Mouse (Mus musculus) heart, postnatal 0 days (tissue): ENCODE data around the gene Per2. TPM values are rescaled to one million over a fixed set of nuclear protein-coding genes. Genes with fewer than 3 reads are reported as not detected.

Experiments used
- ATAC-seq: fragments of 200-750 bp; cut with Nextera tagmentation; 2 replicates; pipeline ENCODE4 v1.8.0; 2017; ENCODE audit warnings: low read depth, moderate number of reproducible peaks, moderate library complexity; ENCODE audit not compliant: insufficient read depth
- DNase-seq: peaks from one replicate; pipeline ENCODE4 v3.0.0-alpha.2; 2016; ENCODE audit warnings: low spot score
- H3K27ac ChIP-seq: fragments of 300-500 bp; sonication (generic); 2 replicates; pipeline ENCODE4 v1.5.1; 2014; ENCODE audit warnings: low read depth, mild to moderate bottlenecking
- H3K27me3 ChIP-seq: fragments of 300-500 bp; sonication (generic); 2 replicates; pipeline ENCODE4 v1.6.1; 2014; ENCODE audit warnings: low read length, mixed read lengths; ENCODE audit not compliant: control insufficient read depth, insufficient read depth
- H3K36me3 ChIP-seq: fragments of 300-500 bp; sonication (generic); replicated peaks from 2 replicates; pipeline ENCODE4 v1.6.1; 2014; ENCODE audit warnings: low read length, mixed read lengths; ENCODE audit not compliant: control insufficient read depth, insufficient read depth
- H3K4me1 ChIP-seq: fragments of 300-500 bp; sonication (generic); 2 replicates; pipeline ENCODE4 v1.6.1; 2014; ENCODE audit warnings: antibody characterized with exemption; ENCODE audit not compliant: control insufficient read depth, insufficient read depth
- H3K4me2 ChIP-seq: fragments of 300-500 bp; sonication (generic); 2 replicates; pipeline ENCODE4 v1.6.1; 2014; ENCODE audit warnings: low read depth, mild to moderate bottlenecking, low read length, moderate library complexity
- H3K4me3 ChIP-seq: fragments of 300-500 bp; sonication (generic); 2 replicates; pipeline ENCODE4 v1.5.1; 2014; ENCODE audit warnings: low read depth, low read length
- H3K9ac ChIP-seq: fragments of 300-500 bp; sonication (generic); replicated peaks from 2 replicates; pipeline ENCODE4 v1.6.1; 2014; ENCODE audit warnings: low read depth, low read length, mixed read lengths
- H3K9me3 ChIP-seq: fragments of 300-500 bp; sonication (generic); replicated peaks from 2 replicates; pipeline ENCODE4 v1.6.1; 2016; ENCODE audit warnings: low read length; ENCODE audit not compliant: control insufficient read depth
- CTCF ChIP-seq: IDR thresholded peaks from 2 replicates; pipeline ENCODE4 v1.5.1; 2016; ENCODE audit warnings: antibody characterized with exemption, control low read depth, low read depth
- EP300 ChIP-seq: IDR thresholded peaks from 2 replicates; pipeline ENCODE4 v1.6.1; 2016; ENCODE audit warnings: antibody characterized with exemption, low read depth
- WGBS: fragments of 180-500 bp; shearing (Covaris S2); extraction: QIAGEN DNeasy Blood & Tissue Kit; methylation state at CpG from one replicate; pipeline ENCODE4 v1.1.7; 2014; 5-methylcytosine and 5-hydroxymethylcytosine counted together
- polyA plus RNA-seq: library from polyadenylated mRNA; unstranded; fragments of >200 nt; fragmentation: Nextera tagmentation; extraction: Ambion mirVana; gene quantifications from 2 replicates; pipeline ENCODE4 v1.2.1, GENCODE M21; 2015
- total RNA-seq: library from RNA; depleted of rRNA; stranded (reverse); fragments of >200 nt; gene quantifications from 2 replicates; pipeline ENCODE4 v1.2.3, GENCODE M21; 2014; ENCODE audit warnings: low replicate concordance

Per2 gene
- total and polyA plus RNA-seq, 2 experiments from 2014 or later, result 3.3 to 14.0 TPM

- peak overlapping the region; percentile 71 for H3K4me3 ChIP-seq
- DNase-seq (peak; percentile 77), ATAC-seq (peak; percentile 1; the same call in 1 of the 2 replicates)
- H3K9ac ChIP-seq, result peak overlapping the region; percentile 79
- H3K36me3 ChIP-seq, result no peaks in the 10 kb centered on the region
- 9% methylated on average over 8 of the region's 8 CpGs for WGBS
- peak overlapping the region; percentile 71 for H3K4me2 ChIP-seq
- peaks cover 59% of the 10 kb centered on the region for H3K4me1 ChIP-seq
- TF ChIP-seq CTCF, result no peak
- no peak for TF ChIP-seq EP300
- H3K27me3 ChIP-seq, result no peaks in the 10 kb centered on the region
- H3K9me3 ChIP-seq, result no peaks in the 10 kb centered on the region
- H3K27ac ChIP-seq, result peak overlapping the region; percentile 87
Measured at GRCm38 (mm10) chr1:91458223-91458861, 782 bp downstream of the Per2 start.

- WGBS, result 61% methylated on average over 5 of the region's 5 CpGs
- no peak for DNase-seq
- H3K4me3 ChIP-seq, result peak overlapping the region; percentile 71
- H3K9me3 ChIP-seq, result no peaks in the 10 kb centered on the region
- no peaks in the 10 kb centered on the region for H3K36me3 ChIP-seq
- H3K9ac ChIP-seq, result peak overlapping the region; percentile 79
- H3K4me2 ChIP-seq, result peak overlapping the region; percentile 71
- TF ChIP-seq CTCF (no peak), EP300 (no peak)
- no peaks in the 10 kb centered on the region for H3K27me3 ChIP-seq
- peak overlapping the region; percentile 87 for H3K27ac ChIP-seq
- ATAC-seq, result no peak
- peaks cover 59% of the 10 kb centered on the region for H3K4me1 ChIP-seq
Measured at GRCm38 (mm10) chr1:91457698-91458097, 1.4 kb downstream of the Per2 start.

- Histone ChIP-seq H3K4me2 (peak overlapping the region; percentile 71; the same call in 1 of the 2 replicates), H3K27ac (peak overlapping the region; percentile 87; the same call in 1 of the 2 replicates), H3K4me1 (peaks cover 62% of the 10 kb centered on the region), H3K27me3 (no peaks in the 10 kb centered on the region), H3K36me3 (no peaks in the 10 kb centered on the region), H3K9ac (0 out of 2 replicates have a peak overlapping the region, but pooled peaks have one; percentile 13), H3K9me3 (no peaks in the 10 kb centered on the region), H3K4me3 (no peak overlapping the region)
- WGBS, result 93% methylated on average over 4 of the region's 4 CpGs
- DNase-seq (no peak), ATAC-seq (no peak)
- TF ChIP-seq EP300 (no peak), CTCF (no peak)
Measured at GRCm38 (mm10) chr1:91457116-91457515, 2.0 kb downstream of the Per2 start.

- 45% methylated on average over 11 of the region's 11 CpGs for WGBS
- H3K27ac ChIP-seq, result peak overlapping the region; percentile 80
- no peaks in the 10 kb centered on the region for H3K36me3 ChIP-seq
- peak; percentile 57 for DNase-seq
- no peaks in the 10 kb centered on the region for H3K27me3 ChIP-seq
- no peak for TF ChIP-seq EP300
- no peak for TF ChIP-seq CTCF
- peak overlapping the region; percentile 47; the same call in 1 of the 2 replicates for H3K9ac ChIP-seq
- H3K9me3 ChIP-seq, result no peaks in the 10 kb centered on the region
- peaks cover 70% of the 10 kb centered on the region for H3K4me1 ChIP-seq
- peak overlapping the region; percentile 38; the same call in 1 of the 2 replicates for H3K4me2 ChIP-seq
- no peak for ATAC-seq
- H3K4me3 ChIP-seq, result no peak overlapping the region
Measured at GRCm38 (mm10) chr1:91456301-91456801, 2.8 kb downstream of the Per2 start.

GRCm38 (mm10) chr1:91455661-91456161 is 3.4 kb downstream of the Per2 start:
- TF ChIP-seq EP300 (no peak), CTCF (no peak)
- peak; percentile 33 for DNase-seq
- WGBS, result 37% methylated on average over 7 of the region's 7 CpGs
- no peak for ATAC-seq
- Histone ChIP-seq H3K9me3 (no peaks in the 10 kb centered on the region), H3K4me3 (no peak overlapping the region), H3K9ac (peak overlapping the region; percentile 47; the same call in 1 of the 2 replicates), H3K4me2 (peak overlapping the region; percentile 38), H3K4me1 (peaks cover 76% of the 10 kb centered on the region), H3K36me3 (no peaks in the 10 kb centered on the region), H3K27me3 (no peaks in the 10 kb centered on the region), H3K27ac (peak overlapping the region; percentile 80)
